Mouse (Mus musculus): ENCODE data around the gene Acot7. TPM values are rescaled to one million over a fixed set of nuclear protein-coding genes. Genes with fewer than 3 reads are reported as not detected.

The Acot7 gene
- polyA plus RNA-seq, 2 experiments, result 47.3 to 50.3 TPM

DNA sequence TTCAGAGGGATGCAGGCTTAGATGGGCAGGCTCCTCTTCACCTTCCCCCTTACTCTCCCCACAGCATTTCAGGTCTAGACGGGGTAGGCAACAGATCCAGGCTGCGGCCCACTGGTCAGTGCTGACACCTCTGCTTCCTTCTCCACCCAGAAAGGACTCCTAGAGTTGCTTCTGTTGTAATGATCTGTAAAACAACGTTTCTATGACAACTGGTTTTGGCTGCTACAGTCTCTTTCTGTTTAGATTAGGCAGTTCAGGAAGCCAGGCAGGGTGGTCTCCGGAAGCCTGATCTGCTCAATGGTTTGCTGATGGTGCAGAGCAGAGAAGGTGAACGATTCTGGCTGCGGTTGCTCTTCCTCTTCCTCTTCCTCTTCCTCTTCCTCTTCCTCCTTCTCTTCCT lies 23.6 kb downstream of the Acot7 start:
- Histone ChIP-seq H3K4me2 (replicated peaks; ENCODE audit: low read depth, low read length, severe bottlenecking) (no peak overlapping the region), H3K36me3 (ENCODE audit: control insufficient read depth, insufficient read depth, low read length) (no peaks in the 10 kb centered on the region), H3K4me3 (replicated peaks; ENCODE audit: low read length) (no peak overlapping the region), H3K9ac (ENCODE audit: low read depth, low read length, severe bottlenecking) (no peak overlapping the region), H3K4me1 (ENCODE audit: control insufficient read depth, insufficient read depth, low read length) (peaks cover 11% of the 10 kb centered on the region; the same call in 1 of the 2 replicates), H3K27ac (replicated peaks; ENCODE audit: low read depth, low read length) (no peak overlapping the region), H3K27me3 (ENCODE audit: control insufficient read depth, insufficient read depth, low read length) (no peaks in the 10 kb centered on the region), H3K9me3 (ENCODE audit: control insufficient read depth, low read length) (no peaks in the 10 kb centered on the region)
- 67% methylated on average over 6 of the region's 6 CpGs for WGBS
- ATAC-seq (ENCODE audit: low FRiP score, low read depth) (no peak), DNase-seq (ENCODE audit: low spot score) (peak; percentile 43)
- no peak for TF ChIP-seq POLR2A (IDR thresholded peaks at IDR 0.05; ENCODE audit: borderline replicate concordance, extremely low read depth, insufficient read depth, insufficient read length)

- H3K4me2 ChIP-seq (replicated peaks; ENCODE audit: low read depth, low read length, severe bottlenecking), result no peak overlapping the region
- no peak overlapping the region for H3K9ac ChIP-seq (ENCODE audit: low read depth, low read length, severe bottlenecking)
- ATAC-seq (ENCODE audit: low FRiP score, low read depth) (no peak), DNase-seq (ENCODE audit: low spot score) (no peak)
- peaks cover 13% of the 10 kb centered on the region; the same call in 1 of the 2 replicates for H3K4me1 ChIP-seq (ENCODE audit: control insufficient read depth, insufficient read depth, low read length)
- no peak overlapping the region for H3K27ac ChIP-seq (replicated peaks; ENCODE audit: low read depth, low read length)
- H3K9me3 ChIP-seq (ENCODE audit: control insufficient read depth, low read length), result no peaks in the 10 kb centered on the region
- TF ChIP-seq POLR2A (IDR thresholded peaks at IDR 0.05; ENCODE audit: borderline replicate concordance, extremely low read depth, insufficient read depth, insufficient read length), result no peak
- H3K36me3 ChIP-seq (ENCODE audit: control insufficient read depth, insufficient read depth, low read length), result no peaks in the 10 kb centered on the region
- 73% methylated on average over 1 of the region's 1 CpGs for whole genome bisulfite sequencing
- no peak overlapping the region for H3K4me3 ChIP-seq (replicated peaks; ENCODE audit: low read length)
- H3K27me3 ChIP-seq (ENCODE audit: control insufficient read depth, insufficient read depth, low read length), result no peaks in the 10 kb centered on the region
Measured at GRCm38 (mm10) chr4:152202418-152202817, 24.5 kb downstream of the Acot7 start.

- peaks cover 13% of the 10 kb centered on the region; the same call in 1 of the 2 replicates for H3K4me1 ChIP-seq (ENCODE audit: control insufficient read depth, insufficient read depth, low read length)
- no peak overlapping the region for H3K4me2 ChIP-seq (replicated peaks; ENCODE audit: low read depth, low read length, severe bottlenecking)
- ATAC-seq (ENCODE audit: low FRiP score, low read depth) (peak; percentile 18; the same call in 1 of the 2 replicates), DNase-seq (ENCODE audit: low spot score) (no peak)
- no peaks in the 10 kb centered on the region for H3K36me3 ChIP-seq (ENCODE audit: control insufficient read depth, insufficient read depth, low read length)
- no peak for TF ChIP-seq POLR2A (IDR thresholded peaks at IDR 0.05; ENCODE audit: borderline replicate concordance, extremely low read depth, insufficient read depth, insufficient read length)
- H3K27ac ChIP-seq (replicated peaks; ENCODE audit: low read depth, low read length), result no peak overlapping the region
- H3K4me3 ChIP-seq (replicated peaks; ENCODE audit: low read length), result no peak overlapping the region
- H3K9me3 ChIP-seq (ENCODE audit: control insufficient read depth, low read length), result no peaks in the 10 kb centered on the region
- H3K9ac ChIP-seq (ENCODE audit: low read depth, low read length, severe bottlenecking), result no peak overlapping the region
- no peaks in the 10 kb centered on the region for H3K27me3 ChIP-seq (ENCODE audit: control insufficient read depth, insufficient read depth, low read length)
- 61% methylated on average over 3 of the region's 3 CpGs for WGBS
Measured at GRCm38 (mm10) chr4:152202905-152203304, 25.0 kb downstream of the Acot7 start.

DNA sequence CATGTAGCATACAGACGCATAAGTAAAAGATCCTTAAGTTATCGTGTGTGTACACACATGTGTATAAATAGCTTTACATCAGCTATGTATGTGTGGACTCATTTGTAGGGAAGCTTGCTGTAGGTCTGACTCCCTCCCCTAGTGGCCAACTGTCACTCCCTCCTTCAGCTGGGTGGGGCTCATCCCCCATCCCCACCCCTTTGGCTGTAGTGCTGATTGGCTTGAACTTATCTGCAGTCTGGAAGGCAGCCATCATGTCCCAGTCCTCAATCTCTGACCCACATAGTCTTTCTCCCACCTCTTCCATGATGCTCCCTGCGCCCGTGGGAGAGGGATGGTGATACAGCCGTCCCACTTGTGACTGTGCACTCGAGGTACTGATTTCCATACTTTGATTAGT lies 26.7 kb downstream of the Acot7 start:
- Histone ChIP-seq H3K36me3 (ENCODE audit: control insufficient read depth, insufficient read depth, low read length) (no peaks in the 10 kb centered on the region), H3K27ac (replicated peaks; ENCODE audit: low read depth, low read length) (no peak overlapping the region), H3K27me3 (ENCODE audit: control insufficient read depth, insufficient read depth, low read length) (no peaks in the 10 kb centered on the region), H3K4me2 (replicated peaks; ENCODE audit: low read depth, low read length, severe bottlenecking) (no peak overlapping the region), H3K4me3 (replicated peaks; ENCODE audit: low read length) (no peak overlapping the region), H3K9ac (ENCODE audit: low read depth, low read length, severe bottlenecking) (no peak overlapping the region), H3K4me1 (ENCODE audit: control insufficient read depth, insufficient read depth, low read length) (peaks cover 13% of the 10 kb centered on the region; the same call in 1 of the 2 replicates), H3K9me3 (ENCODE audit: control insufficient read depth, low read length) (no peaks in the 10 kb centered on the region)
- TF ChIP-seq POLR2A (IDR thresholded peaks at IDR 0.05; ENCODE audit: borderline replicate concordance, extremely low read depth, insufficient read depth, insufficient read length), result no peak
- 83% methylated on average over 6 of the region's 6 CpGs for WGBS
- DNase-seq (ENCODE audit: low spot score), result no peak
- ATAC-seq (ENCODE audit: low FRiP score, low read depth), result no peak

GRCm38 (mm10) chr4:152206199-152206598 lies 28.3 kb downstream of the Acot7 start:
- H3K27ac ChIP-seq (replicated peaks; ENCODE audit: low read depth, low read length), result 0 out of 2 replicates have a peak overlapping the region, but pooled peaks have one; percentile 33
- H3K9ac ChIP-seq (ENCODE audit: low read depth, low read length, severe bottlenecking), result no peak overlapping the region
- ATAC-seq (ENCODE audit: low FRiP score, low read depth) (peak; percentile 77; the same call in 1 of the 2 replicates), DNase-seq (ENCODE audit: low spot score) (peak; percentile 45)
- no peaks in the 10 kb centered on the region for H3K27me3 ChIP-seq (ENCODE audit: control insufficient read depth, insufficient read depth, low read length)
- WGBS, result 30% methylated on average over 6 of the region's 6 CpGs
- peaks cover 12% of the 10 kb centered on the region; the same call in 1 of the 2 replicates for H3K4me1 ChIP-seq (ENCODE audit: control insufficient read depth, insufficient read depth, low read length)
- H3K4me2 ChIP-seq (replicated peaks; ENCODE audit: low read depth, low read length, severe bottlenecking), result no peak overlapping the region
- TF ChIP-seq POLR2A (IDR thresholded peaks at IDR 0.05; ENCODE audit: borderline replicate concordance, extremely low read depth, insufficient read depth, insufficient read length), result no peak
- H3K36me3 ChIP-seq (ENCODE audit: control insufficient read depth, insufficient read depth, low read length), result no peaks in the 10 kb centered on the region
- no peak overlapping the region for H3K4me3 ChIP-seq (replicated peaks; ENCODE audit: low read length)
- no peaks in the 10 kb centered on the region for H3K9me3 ChIP-seq (ENCODE audit: control insufficient read depth, low read length)
